Mouse (Mus musculus): ENCODE data around the gene 2210016L21Rik. TPM values are rescaled to one million over a fixed set of nuclear protein-coding genes. Genes with fewer than 3 reads are reported as not detected.

2210016L21Rik gene
- polyA plus RNA-seq, 1 experiment from 2014 or later = 46.8 TPM

Other genes with a start within 250 kb of the 2210016L21Rik start
- 10.9 and 11.4 TPM in 2 replicates for gene Tchp, start 234.4 kb upstream of the 2210016L21Rik start, polyA plus RNA-seq (2014; fragmentation: Nextera tagmentation; extraction: Ambion mirVana)
- 61.4 and 65.4 TPM in 2 replicates for gene Ankrd13a, start 167.5 kb upstream of the 2210016L21Rik start, polyA plus RNA-seq (2014; fragmentation: Nextera tagmentation; extraction: Ambion mirVana)
- gene Git2, start 166.6 kb upstream of the 2210016L21Rik start, polyA plus RNA-seq (2014; fragmentation: Nextera tagmentation; extraction: Ambion mirVana) = 40.1 and 42.0 TPM in 2 replicates
- 97.9 and 99.8 TPM in 2 replicates for gene 1500011B03Rik, start 118.7 kb upstream of the 2210016L21Rik start, polyA plus RNA-seq (2014; fragmentation: Nextera tagmentation; extraction: Ambion mirVana)
- not detected in 2 replicates for gene 4930519G04Rik, start 88.5 kb upstream of the 2210016L21Rik start, polyA plus RNA-seq (2014; fragmentation: Nextera tagmentation; extraction: Ambion mirVana)
- 0.22 and 0.31 TPM in 2 replicates for gene Gm9936, start 83.5 kb upstream of the 2210016L21Rik start, polyA plus RNA-seq (2014; fragmentation: Nextera tagmentation; extraction: Ambion mirVana)
- 3.5 and 5.0 TPM in 2 replicates for gene Oasl2, start 45.2 kb upstream of the 2210016L21Rik start, polyA plus RNA-seq (2014; fragmentation: Nextera tagmentation; extraction: Ambion mirVana)
- gene Oasl1, start 18.9 kb upstream of the 2210016L21Rik start, polyA plus RNA-seq (2014; fragmentation: Nextera tagmentation; extraction: Ambion mirVana) = 0.56 and 0.85 TPM in 2 replicates
- 0.10 TPM in 2 replicates for gene Hnf1a, start 28.9 kb downstream of the 2210016L21Rik start, polyA plus RNA-seq (2014; fragmentation: Nextera tagmentation; extraction: Ambion mirVana)
- 25.6 and 25.7 TPM in 2 replicates for gene Sppl3, start 69.0 kb downstream of the 2210016L21Rik start, polyA plus RNA-seq (2014; fragmentation: Nextera tagmentation; extraction: Ambion mirVana)
- 53.2 and 54.0 TPM in 2 replicates for gene Gm10401, start 156.1 kb downstream of the 2210016L21Rik start, polyA plus RNA-seq (2014; fragmentation: Nextera tagmentation; extraction: Ambion mirVana)
- gene Acads, start 177.2 kb downstream of the 2210016L21Rik start, polyA plus RNA-seq (2014; fragmentation: Nextera tagmentation; extraction: Ambion mirVana) = 28.5 and 28.7 TPM in 2 replicates
- gene Unc119b, start 192.8 kb downstream of the 2210016L21Rik start, polyA plus RNA-seq (2014; fragmentation: Nextera tagmentation; extraction: Ambion mirVana) = 32.2 and 35.4 TPM in 2 replicates
- 69.8 and 72.9 TPM in 2 replicates for gene Mlec, start 216.0 kb downstream of the 2210016L21Rik start, polyA plus RNA-seq (2014; fragmentation: Nextera tagmentation; extraction: Ambion mirVana)